Mouse (Mus musculus): ENCODE data around the gene Bicd2. TPM values are rescaled to one million over a fixed set of nuclear protein-coding genes. Genes with fewer than 3 reads are reported as not detected.

The Bicd2 gene
- polyA plus RNA-seq, 1 experiment from 2014 or later, result 7.5 TPM

Other genes with a start within 250 kb of the Bicd2 start
- gene Wnk2, start 193.6 kb upstream of the Bicd2 start, polyA plus RNA-seq (2015; fragmentation: Nextera tagmentation; extraction: Ambion mirVana), result 0.10 and 0.21 TPM in 2 replicates
- gene Ninj1, start 154.1 kb upstream of the Bicd2 start, polyA plus RNA-seq (2015; fragmentation: Nextera tagmentation; extraction: Ambion mirVana), result 48.7 and 57.1 TPM in 2 replicates
- gene Card19, start 125.5 kb upstream of the Bicd2 start, polyA plus RNA-seq (2015; fragmentation: Nextera tagmentation; extraction: Ambion mirVana), result 15.0 and 16.7 TPM in 2 replicates
- 1.6 TPM in 2 replicates for gene Susd3, start 92.9 kb upstream of the Bicd2 start, polyA plus RNA-seq (2015; fragmentation: Nextera tagmentation; extraction: Ambion mirVana)
- gene Fgd3, start 21.3 kb upstream of the Bicd2 start, polyA plus RNA-seq (2015; fragmentation: Nextera tagmentation; extraction: Ambion mirVana), result 0.52 TPM in 2 replicates
- 7.3 and 7.5 TPM in 2 replicates for gene Ippk, start 79.7 kb downstream of the Bicd2 start, polyA plus RNA-seq (2015; fragmentation: Nextera tagmentation; extraction: Ambion mirVana)
- 0.75 and 0.88 TPM in 2 replicates for gene Tes3-ps, start 151.7 kb downstream of the Bicd2 start, polyA plus RNA-seq (2015; fragmentation: Nextera tagmentation; extraction: Ambion mirVana)
- 0.24 and 0.50 TPM in 2 replicates for gene Ecm2, start 163.2 kb downstream of the Bicd2 start, polyA plus RNA-seq (2015; fragmentation: Nextera tagmentation; extraction: Ambion mirVana)
- 2.0 and 2.2 TPM in 2 replicates for gene Aspn, start 202.9 kb downstream of the Bicd2 start, polyA plus RNA-seq (2015; fragmentation: Nextera tagmentation; extraction: Ambion mirVana)
- 0.55 TPM in 2 replicates for gene Omd, start 240.9 kb downstream of the Bicd2 start, polyA plus RNA-seq (2015; fragmentation: Nextera tagmentation; extraction: Ambion mirVana)

All from liver, embryonic 15.5 days (tissue).